Mouse (Mus musculus): Measurements from ENCODE around the gene Amy2a4.
"Not testable (repeated sequence)": the region's sequence is repeated elsewhere in the genome, so short reads cannot be mapped to it uniquely, and the experiment has no call there.

Gene Amy2a4

DNA sequence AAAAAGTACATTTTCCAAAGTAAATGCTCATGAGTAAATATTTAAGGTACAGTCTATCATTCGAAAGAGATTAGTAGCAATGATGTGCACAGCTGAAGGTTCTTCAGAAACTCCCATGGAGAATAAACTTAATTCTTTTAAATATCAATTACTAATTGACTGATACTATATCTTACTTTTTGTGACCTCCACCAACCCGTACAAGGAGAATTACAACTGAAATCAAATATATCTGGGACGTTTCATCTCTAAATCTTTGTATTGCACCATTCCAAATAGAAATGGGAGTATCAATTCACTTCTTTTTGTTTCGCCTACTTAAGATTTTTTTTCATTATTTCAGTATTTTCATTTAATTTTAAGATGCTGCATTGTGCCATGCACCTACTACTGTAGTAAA is at the start of gene Amy2a4:
TSS of gene Amy2a4 (minus strand) at position 101 of the 400 bp plus-strand sequence.
- DNase-seq (ENCODE audit: low read depth, low spot score), result not testable (repeated sequence)

DNA sequence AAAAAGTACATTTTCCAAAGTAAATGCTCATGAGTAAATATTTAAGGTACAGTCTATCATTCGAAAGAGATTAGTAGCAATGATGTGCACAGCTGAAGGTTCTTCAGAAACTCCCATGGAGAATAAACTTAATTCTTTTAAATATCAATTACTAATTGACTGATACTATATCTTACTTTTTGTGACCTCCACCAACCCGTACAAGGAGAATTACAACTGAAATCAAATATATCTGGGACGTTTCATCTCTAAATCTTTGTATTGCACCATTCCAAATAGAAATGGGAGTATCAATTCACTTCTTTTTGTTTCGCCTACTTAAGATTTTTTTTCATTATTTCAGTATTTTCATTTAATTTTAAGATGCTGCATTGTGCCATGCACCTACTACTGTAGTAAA is 32.7 kb upstream of the Amy2a4 start, which contains the start of gene Amy2a3:
TSS of gene Amy2a3 (minus strand) at position 101 of the 400 bp plus-strand sequence.
- DNase-seq (ENCODE audit: low read depth, low spot score), result not testable (repeated sequence)

GRCm38 (mm10) chr3:113312937-113313336 is 21.7 kb upstream of the Amy2a4 start:
- DNase-seq (ENCODE audit: low read depth, low spot score), result not testable (repeated sequence)

GRCm38 (mm10) chr3:113280285-113280684 is 11.0 kb downstream of the Amy2a4 start:
- not testable (repeated sequence) for DNase-seq (ENCODE audit: low read depth, low spot score)

- not testable (repeated sequence) for DNase-seq (ENCODE audit: low read depth, low spot score)
Measured at GRCm38 (mm10) chr3:113279586-113279985, 11.7 kb downstream of the Amy2a4 start.

DNA sequence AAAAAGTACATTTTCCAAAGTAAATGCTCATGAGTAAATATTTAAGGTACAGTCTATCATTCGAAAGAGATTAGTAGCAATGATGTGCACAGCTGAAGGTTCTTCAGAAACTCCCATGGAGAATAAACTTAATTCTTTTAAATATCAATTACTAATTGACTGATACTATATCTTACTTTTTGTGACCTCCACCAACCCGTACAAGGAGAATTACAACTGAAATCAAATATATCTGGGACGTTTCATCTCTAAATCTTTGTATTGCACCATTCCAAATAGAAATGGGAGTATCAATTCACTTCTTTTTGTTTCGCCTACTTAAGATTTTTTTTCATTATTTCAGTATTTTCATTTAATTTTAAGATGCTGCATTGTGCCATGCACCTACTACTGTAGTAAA is 32.5 kb downstream of the Amy2a4 start, which contains the start of gene Amy2a5:
TSS of gene Amy2a5 (minus strand) at position 101 of the 400 bp plus-strand sequence.
- not testable (repeated sequence) for DNase-seq (ENCODE audit: low read depth, low spot score)
